Mouse (Mus musculus): Measurements from ENCODE around the gene Gadd45gip1. TPM values are rescaled to one million over a fixed set of nuclear protein-coding genes. Genes with fewer than 3 reads are reported as not detected.
A peak's percentile ranks its signal among the peaks of the same experiment; 100 is the strongest.

The Gadd45gip1 gene
- polyA plus RNA-seq, 1 experiment from 2014 or later = 37.4 TPM

GRCm38 (mm10) chr8:84839875-84840247 is 8.5 kb downstream of the Gadd45gip1 start:
- no peaks in the 10 kb centered on the region for H3K27me3 ChIP-seq (ENCODE audit: control insufficient read depth, insufficient read depth, low read depth, low read length)
- no peak for ATAC-seq
- peaks cover 47% of the 10 kb centered on the region for H3K36me3 ChIP-seq (ENCODE audit: control insufficient read depth, insufficient read depth, low read length)
- peak overlapping the region; percentile 73 for H3K4me3 ChIP-seq (ENCODE audit: low read depth, low read length)
- WGBS = 2% methylated on average over 7 of the region's 7 CpGs
- H3K4me2 ChIP-seq (ENCODE audit: low read length) = peak overlapping the region; percentile 74
- H3K9ac ChIP-seq (ENCODE audit: low read depth, low read length) = peak overlapping the region; percentile 90
- peak overlapping the region; percentile 86 for H3K27ac ChIP-seq (ENCODE audit: low read length)
- H3K4me1 ChIP-seq (ENCODE audit: control insufficient read depth, insufficient read depth, low read length) = peaks cover 26% of the 10 kb centered on the region
- H3K9me3 ChIP-seq (replicated peaks; ENCODE audit: control insufficient read depth, low read length, poor library complexity, severe bottlenecking) = no peaks in the 10 kb centered on the region

GRCm38 (mm10) chr8:84840248-84840999 is 9.1 kb downstream of the Gadd45gip1 start, which contains the start of gene Rad23a:
TSS of gene Rad23a (minus strand) at chr8:84840665.
- peak within 1 kb of the TSS; percentile 73 for H3K4me3 ChIP-seq (ENCODE audit: low read depth, low read length)
- H3K36me3 ChIP-seq (ENCODE audit: control insufficient read depth, insufficient read depth, low read length) = peaks cover 47% of the 10 kb centered on the region
- no peaks in the 10 kb centered on the region for H3K9me3 ChIP-seq (replicated peaks; ENCODE audit: control insufficient read depth, low read length, poor library complexity, severe bottlenecking)
- H3K4me2 ChIP-seq (ENCODE audit: low read length) = peak within 1 kb of the TSS; percentile 74
- peak within 1 kb of the TSS; percentile 86 for H3K27ac ChIP-seq (ENCODE audit: low read length)
- no peaks in the 10 kb centered on the region for H3K27me3 ChIP-seq (ENCODE audit: control insufficient read depth, insufficient read depth, low read depth, low read length)
- peak within 1 kb of the TSS; percentile 90 for H3K9ac ChIP-seq (ENCODE audit: low read depth, low read length)
- peaks cover 31% of the 10 kb centered on the region for H3K4me1 ChIP-seq (ENCODE audit: control insufficient read depth, insufficient read depth, low read length)
- ATAC-seq = peak; percentile 96
- 0% methylated on average over 44 of the region's 55 CpGs for WGBS

GRCm38 (mm10) chr8:84841514-84841913 is 10.2 kb downstream of the Gadd45gip1 start:
- 79% methylated on average over 1 of the region's 1 CpGs for WGBS
- H3K4me2 ChIP-seq (ENCODE audit: low read length) = no peak overlapping the region
- no peak overlapping the region for H3K4me3 ChIP-seq (ENCODE audit: low read depth, low read length)
- H3K27ac ChIP-seq (ENCODE audit: low read length) = no peak overlapping the region
- ATAC-seq = no peak
- H3K9me3 ChIP-seq (replicated peaks; ENCODE audit: control insufficient read depth, low read length, poor library complexity, severe bottlenecking) = no peaks in the 10 kb centered on the region
- no peak overlapping the region for H3K9ac ChIP-seq (ENCODE audit: low read depth, low read length)
- peaks cover 31% of the 10 kb centered on the region for H3K4me1 ChIP-seq (ENCODE audit: control insufficient read depth, insufficient read depth, low read length)
- peaks cover 39% of the 10 kb centered on the region for H3K36me3 ChIP-seq (ENCODE audit: control insufficient read depth, insufficient read depth, low read length)
- no peaks in the 10 kb centered on the region for H3K27me3 ChIP-seq (ENCODE audit: control insufficient read depth, insufficient read depth, low read depth, low read length)

GRCm38 (mm10) chr8:84844397-84845070 is 13.2 kb downstream of the Gadd45gip1 start:
- Histone ChIP-seq H3K27me3 (ENCODE audit: control insufficient read depth, insufficient read depth, low read depth, low read length) (no peaks in the 10 kb centered on the region), H3K4me2 (ENCODE audit: low read length) (peak overlapping the region; percentile 86), H3K27ac (ENCODE audit: low read length) (no peak overlapping the region), H3K9me3 (replicated peaks; ENCODE audit: control insufficient read depth, low read length, poor library complexity, severe bottlenecking) (no peaks in the 10 kb centered on the region), H3K4me1 (ENCODE audit: control insufficient read depth, insufficient read depth, low read length) (peaks cover 29% of the 10 kb centered on the region), H3K4me3 (ENCODE audit: low read depth, low read length) (peak overlapping the region; percentile 86; the same call in 1 of the 2 replicates), H3K36me3 (ENCODE audit: control insufficient read depth, insufficient read depth, low read length) (peaks cover 25% of the 10 kb centered on the region), H3K9ac (ENCODE audit: low read depth, low read length) (peak overlapping the region; percentile 93; the same call in 1 of the 2 replicates)
- WGBS = 93% methylated on average over 9 of the region's 9 CpGs
- ATAC-seq = no peak

GRCm38 (mm10) chr8:84845355-84846093 is 14.2 kb downstream of the Gadd45gip1 start:
- H3K4me2 ChIP-seq (ENCODE audit: low read length) = peak overlapping the region; percentile 86
- peak overlapping the region; percentile 86 for H3K4me3 ChIP-seq (ENCODE audit: low read depth, low read length)
- 13% methylated on average over 12 of the region's 12 CpGs for WGBS

GRCm38 (mm10) chr8:84846094-84846721 is 14.9 kb downstream of the Gadd45gip1 start:
- H3K4me3 ChIP-seq (ENCODE audit: low read depth, low read length) = peak overlapping the region; percentile 86
- peaks cover 25% of the 10 kb centered on the region for H3K36me3 ChIP-seq (ENCODE audit: control insufficient read depth, insufficient read depth, low read length)
- H3K4me2 ChIP-seq (ENCODE audit: low read length) = peak overlapping the region; percentile 86
- H3K9me3 ChIP-seq (replicated peaks; ENCODE audit: control insufficient read depth, low read length, poor library complexity, severe bottlenecking) = no peaks in the 10 kb centered on the region
- no peaks in the 10 kb centered on the region for H3K27me3 ChIP-seq (ENCODE audit: control insufficient read depth, insufficient read depth, low read depth, low read length)
- WGBS = under 1% methylated on average over 30 of the region's 30 CpGs
- peaks cover 25% of the 10 kb centered on the region for H3K4me1 ChIP-seq (ENCODE audit: control insufficient read depth, insufficient read depth, low read length)
- ATAC-seq = no peak; the same call in 1 of the 2 replicates
- peak overlapping the region; percentile 91 for H3K27ac ChIP-seq (ENCODE audit: low read length)
- peak overlapping the region; percentile 93 for H3K9ac ChIP-seq (ENCODE audit: low read depth, low read length)

More at GRCm38 (mm10) chr8:84845355-84846093, 14.2 kb downstream of the Gadd45gip1 start:
- Histone ChIP-seq H3K4me1 (ENCODE audit: control insufficient read depth, insufficient read depth, low read length) (peaks cover 25% of the 10 kb centered on the region), H3K36me3 (ENCODE audit: control insufficient read depth, insufficient read depth, low read length) (peaks cover 25% of the 10 kb centered on the region), H3K9me3 (replicated peaks; ENCODE audit: control insufficient read depth, low read length, poor library complexity, severe bottlenecking) (no peaks in the 10 kb centered on the region), H3K27ac (ENCODE audit: low read length) (peak overlapping the region; percentile 91), H3K27me3 (ENCODE audit: control insufficient read depth, insufficient read depth, low read depth, low read length) (no peaks in the 10 kb centered on the region), H3K9ac (ENCODE audit: low read depth, low read length) (peak overlapping the region; percentile 93)
- no peak for ATAC-seq

- H3K4me1 ChIP-seq (ENCODE audit: control insufficient read depth, insufficient read depth, low read length) = peaks cover 25% of the 10 kb centered on the region
- under 1% methylated on average over 52 of the region's 55 CpGs for WGBS
Observed at GRCm38 (mm10) chr8:84846722-84847572, 15.6 kb downstream of the Gadd45gip1 start, which contains the start of gene Calr. TSS of gene Calr (minus strand) at chr8:84846934.

More at GRCm38 (mm10) chr8:84846722-84847572, 15.6 kb downstream of the Gadd45gip1 start, which contains the start of gene Calr:
- Histone ChIP-seq H3K9ac (ENCODE audit: low read depth, low read length) (peak within 1 kb of the TSS; percentile 93), H3K4me3 (ENCODE audit: low read depth, low read length) (peak within 1 kb of the TSS; percentile 86), H3K27ac (ENCODE audit: low read length) (peak within 1 kb of the TSS; percentile 91), H3K4me2 (ENCODE audit: low read length) (peak within 1 kb of the TSS; percentile 86), H3K36me3 (ENCODE audit: control insufficient read depth, insufficient read depth, low read length) (peaks cover 21% of the 10 kb centered on the region), H3K27me3 (ENCODE audit: control insufficient read depth, insufficient read depth, low read depth, low read length) (no peaks in the 10 kb centered on the region), H3K9me3 (replicated peaks; ENCODE audit: control insufficient read depth, low read length, poor library complexity, severe bottlenecking) (no peaks in the 10 kb centered on the region)
- peak; percentile 99 for ATAC-seq
